ENCODE assay signal across 16 mouse cellular contexts in the genomic region with DNA sequence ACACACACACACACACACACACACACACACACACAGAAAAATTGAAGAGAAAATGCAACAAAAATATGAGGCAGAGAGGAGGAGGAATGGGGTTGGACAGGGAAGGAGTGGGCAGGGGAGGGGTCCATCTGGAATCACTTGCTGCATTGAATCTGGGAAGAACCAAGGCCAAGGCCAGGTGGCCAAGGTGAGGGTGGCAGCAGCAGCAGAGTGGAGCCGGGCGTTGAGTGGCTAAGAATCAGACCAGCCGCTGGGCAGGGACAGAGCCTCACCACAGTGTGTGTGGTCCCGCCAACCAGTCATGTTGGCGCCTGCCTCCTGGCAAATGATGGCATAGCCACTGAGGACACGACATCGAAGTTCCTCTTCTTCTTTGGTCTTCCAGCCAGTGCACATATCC. TPM values are rescaled to one million over a fixed set of nuclear protein-coding genes. Genes with fewer than 3 reads are reported as not detected.
"Had no signal": no experiment of that assay in that cellular context is flagged by ENCODE, and none has a peak within 500 bp of the region (broad histone marks: within the 10 kb centered on the region; RNA-seq: fewer than 3 reads in every experiment).

No protein-coding gene starts in this region.

- H3K9me3 ChIP-seq: megakaryocyte, embryonic 14.5 days; midbrain, embryonic 13.5 days; midbrain, embryonic 15.5 days; neural tube, embryonic 12.5 days; stomach, embryonic 15.5 days had no signal

- H3K9ac ChIP-seq: lung, embryonic 14.5 days; midbrain, embryonic 13.5 days; midbrain, embryonic 15.5 days; neural tube, embryonic 12.5 days; stomach, embryonic 15.5 days had no signal

- H3K4me3 ChIP-seq: megakaryocyte, embryonic 14.5 days; midbrain, embryonic 13.5 days; midbrain, embryonic 15.5 days; neural tube, embryonic 12.5 days; stomach, embryonic 15.5 days had no signal

- DNase-seq: lung, adult 18-20 months; lung, embryonic 14.5 days; lung, postnatal 14 days; lung, postnatal 36 days; right cerebral cortex, postnatal 14 days; thymus, adult 2 months; thymus, postnatal 25 days; thymus, postnatal 4 days had no signal

- H3K27me3 ChIP-seq: midbrain, embryonic 13.5 days; midbrain, embryonic 15.5 days; neural tube, embryonic 12.5 days; stomach, embryonic 15.5 days had no signal

- H3K4me1 ChIP-seq: megakaryocyte, embryonic 14.5 days; midbrain, embryonic 13.5 days; midbrain, embryonic 15.5 days; neural tube, embryonic 12.5 days; stomach, embryonic 15.5 days had no signal

- H3K36me3 ChIP-seq: midbrain, embryonic 13.5 days; midbrain, embryonic 15.5 days; neural tube, embryonic 12.5 days; stomach, embryonic 15.5 days had no signal

- H3K4me2 ChIP-seq: lung, embryonic 14.5 days; midbrain, embryonic 11.5 days; midbrain, embryonic 13.5 days; midbrain, embryonic 15.5 days; neural tube, embryonic 12.5 days; stomach, embryonic 15.5 days had no signal

- H3K27ac ChIP-seq: macrophage; midbrain, embryonic 13.5 days; midbrain, embryonic 15.5 days; neural tube, embryonic 12.5 days; stomach, embryonic 15.5 days; stomach, postnatal 0 days had no signal

- ATAC-seq: midbrain, embryonic 13.5 days; midbrain, embryonic 15.5 days had no signal

RNA-seq across cellular contexts. Expression of a gene that starts 33.5 kb away (rescaled TPM):
- polyA plus RNA-seq: macrophage had no signal
